Mouse (Mus musculus) thymus, postnatal 4 days (tissue): ENCODE data around the gene Gm49387.

Source experiments
- DNase-seq: peaks from one replicate; pipeline ENCODE4 v3.0.0; 2021

Gm49387 gene

DNA sequence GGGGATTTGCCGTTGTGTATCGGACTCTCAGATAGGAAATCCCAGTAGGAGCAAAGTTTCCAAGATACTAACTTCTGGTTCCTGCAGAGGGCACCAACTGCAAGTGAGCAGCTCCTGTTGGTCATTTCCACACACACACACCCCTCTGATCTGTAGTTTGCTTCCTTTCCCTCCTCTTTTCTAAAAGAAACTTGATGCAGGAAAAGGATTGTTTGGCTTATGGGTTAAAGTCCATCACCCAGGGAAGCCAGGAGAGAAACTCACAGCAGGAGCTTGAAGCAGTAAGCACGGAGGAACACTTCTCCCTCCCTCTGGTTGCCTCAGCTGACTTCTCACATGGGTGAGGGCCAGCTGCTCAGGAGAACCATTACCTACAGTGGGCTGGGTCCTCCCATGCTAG is 121.5 kb downstream of the Gm49387 start:
- no peak for DNase-seq

DNA sequence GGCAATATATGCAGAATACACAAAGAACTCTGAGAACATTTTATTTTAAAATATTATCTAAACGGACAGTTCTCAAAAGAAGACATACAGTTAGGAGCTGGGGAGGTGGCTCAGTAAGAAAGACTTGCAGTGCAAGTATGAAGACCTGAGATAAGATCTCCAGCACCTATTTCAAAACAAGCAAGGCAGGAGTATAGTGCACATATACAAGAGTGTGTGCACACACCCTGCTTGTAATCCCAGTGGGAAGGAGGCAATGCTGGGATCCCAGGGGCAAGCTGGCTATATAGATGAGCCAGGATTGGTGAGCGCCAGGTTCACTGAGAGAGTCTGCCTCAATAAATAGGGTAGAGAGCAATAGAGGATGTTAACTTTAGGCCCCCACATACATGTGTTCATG is 124.8 kb downstream of the Gm49387 start:
- DNase-seq, result no peak

DNA sequence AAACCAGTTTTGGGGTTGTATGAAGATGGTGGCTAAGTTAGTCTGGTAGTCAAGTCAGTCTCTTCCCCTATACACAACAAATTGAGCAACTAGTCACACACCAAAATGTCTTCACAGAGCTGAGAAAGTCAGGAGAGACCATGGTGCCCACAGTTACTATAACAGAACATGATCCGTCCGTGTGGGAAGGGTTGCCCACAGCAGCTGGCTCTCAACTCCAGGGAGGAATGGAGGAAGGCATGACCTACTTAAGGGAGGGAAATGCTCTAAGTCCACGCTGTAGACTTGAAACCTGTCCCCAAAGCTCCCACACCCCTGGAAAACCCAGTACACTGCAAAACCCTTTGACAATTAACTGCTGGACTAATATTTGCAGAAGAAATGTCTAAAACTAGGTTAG is 130.4 kb downstream of the Gm49387 start:
- DNase-seq, result no peak

DNA sequence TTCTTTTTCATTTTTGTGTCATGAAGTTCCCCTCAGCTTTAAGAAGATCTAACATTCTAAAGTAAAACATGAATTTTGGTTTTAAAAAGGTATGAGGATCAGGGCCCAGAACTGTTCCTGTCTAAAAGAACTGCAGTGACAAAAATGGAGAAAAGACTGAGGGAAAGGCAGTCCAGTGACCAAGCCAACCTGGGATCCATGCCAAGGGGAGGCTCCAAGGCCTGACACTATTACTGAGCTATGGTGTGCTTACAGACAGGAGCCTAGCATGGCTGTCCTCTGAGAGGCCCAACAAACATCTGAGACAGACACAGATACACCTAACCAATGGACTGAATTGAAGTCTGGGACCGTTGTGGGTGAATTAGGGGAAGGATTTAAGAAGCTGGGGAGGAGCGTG is 130.8 kb downstream of the Gm49387 start:
- DNase-seq, result no peak

DNA sequence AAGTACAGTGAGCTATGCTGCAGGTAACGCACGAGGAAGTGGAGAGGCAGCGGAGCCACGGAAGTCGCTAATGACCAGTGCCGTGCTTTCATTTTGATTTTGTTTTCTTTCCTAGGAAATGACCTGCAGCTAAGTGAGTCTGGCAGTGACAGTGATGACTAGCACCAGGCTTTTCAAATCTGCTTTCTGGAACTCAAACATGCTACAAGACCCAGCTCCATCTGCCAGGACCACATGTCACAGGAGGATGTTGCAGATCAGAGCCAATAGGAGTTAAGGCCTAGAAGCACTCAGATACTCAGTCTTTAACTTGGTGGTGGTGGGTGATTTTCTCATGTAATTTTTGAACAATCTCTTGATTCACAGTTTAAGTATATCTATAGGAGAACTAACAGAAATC is 134.2 kb downstream of the Gm49387 start:
- no peak for DNase-seq

DNA sequence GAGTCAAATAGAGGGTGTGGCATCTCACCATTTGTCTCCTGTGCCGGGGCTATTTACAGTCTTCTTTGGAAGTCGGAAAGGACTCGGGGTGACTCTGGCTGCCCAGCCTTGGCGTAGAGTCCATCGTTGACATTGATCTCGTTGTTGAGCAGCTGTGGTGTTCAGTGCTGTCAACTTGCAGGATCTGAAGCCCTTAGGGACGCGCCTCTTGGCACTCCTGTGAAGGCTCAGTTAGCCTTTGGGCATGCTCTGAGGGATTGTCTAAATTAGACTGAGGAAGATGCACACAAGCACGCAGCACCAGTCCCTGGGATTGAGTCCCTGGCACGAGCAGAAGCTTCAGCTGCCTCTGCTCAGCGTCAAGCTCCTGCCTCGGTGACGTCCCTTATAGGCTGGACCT is 137.3 kb downstream of the Gm49387 start:
- DNase-seq, result no peak
